Mouse (Mus musculus) cerebellum, adult 9-11 months (tissue): ENCODE measurements around the gene Ryr2.
A peak's percentile ranks its signal among the peaks of the same experiment; 100 is the strongest.
"Not testable (repeated sequence)": the region's sequence is repeated elsewhere in the genome, so short reads cannot be mapped to it uniquely, and the experiment has no call there.

Experiments used
- DNase-seq: peaks from one replicate; pipeline ENCODE4 v3.0.0; 2022

The Ryr2 gene

GRCm38 (mm10) chr13:12106662-12107632 is at the start of gene Ryr2:
TSS of gene Ryr2 (minus strand) at chr13:12106945.
- peak; percentile 92 for DNase-seq

GRCm38 (mm10) chr13:12153922-12154321 is 47.2 kb upstream of the Ryr2 start:
- no peak for DNase-seq

GRCm38 (mm10) chr13:12146918-12147507 is 40.3 kb upstream of the Ryr2 start:
- no peak for DNase-seq

- no peak for DNase-seq
Observed at GRCm38 (mm10) chr13:12146402-12146801, 39.7 kb upstream of the Ryr2 start.

GRCm38 (mm10) chr13:12143347-12143746 is 36.6 kb upstream of the Ryr2 start:
- no peak for DNase-seq

GRCm38 (mm10) chr13:12136461-12136860 is 29.7 kb upstream of the Ryr2 start:
- DNase-seq: not testable (repeated sequence)

- no peak for DNase-seq
Observed at GRCm38 (mm10) chr13:12133549-12133948, 26.8 kb upstream of the Ryr2 start.

- no peak for DNase-seq
Observed at GRCm38 (mm10) chr13:12132160-12132710, 25.5 kb upstream of the Ryr2 start.

- no peak for DNase-seq
Observed at GRCm38 (mm10) chr13:12129121-12129520, 22.4 kb upstream of the Ryr2 start.

GRCm38 (mm10) chr13:12126099-12126498 is 19.4 kb upstream of the Ryr2 start:
- peak; percentile 51 for DNase-seq

- peak; percentile 93 for DNase-seq
Observed at GRCm38 (mm10) chr13:12124940-12125540, 18.3 kb upstream of the Ryr2 start.

- no peak for DNase-seq
Observed at GRCm38 (mm10) chr13:12115551-12115950, 8.8 kb upstream of the Ryr2 start.

- DNase-seq: no peak
Observed at GRCm38 (mm10) chr13:12114816-12115215, 8.1 kb upstream of the Ryr2 start.

- DNase-seq: no peak
Observed at GRCm38 (mm10) chr13:12108955-12109354, 2.2 kb upstream of the Ryr2 start.

GRCm38 (mm10) chr13:12105830-12106628 is 716 bp downstream of the Ryr2 start:
- peak; percentile 79 for DNase-seq

- DNase-seq: peak; percentile 58
Observed at GRCm38 (mm10) chr13:12105231-12105829, 1.4 kb downstream of the Ryr2 start.

- DNase-seq: no peak
Observed at GRCm38 (mm10) chr13:12104318-12104717, 2.4 kb downstream of the Ryr2 start.

- DNase-seq: peak; percentile 69
Observed at GRCm38 (mm10) chr13:12103017-12103416, 3.7 kb downstream of the Ryr2 start.

GRCm38 (mm10) chr13:12099446-12099845 is 7.3 kb downstream of the Ryr2 start:
- no peak for DNase-seq

- DNase-seq: no peak
Observed at GRCm38 (mm10) chr13:12098981-12099380, 7.8 kb downstream of the Ryr2 start.

GRCm38 (mm10) chr13:12096382-12096932 is 10.3 kb downstream of the Ryr2 start:
- DNase-seq: no peak

- no peak for DNase-seq
Observed at GRCm38 (mm10) chr13:12094569-12094968, 12.2 kb downstream of the Ryr2 start.
